In the genomic region with DNA sequence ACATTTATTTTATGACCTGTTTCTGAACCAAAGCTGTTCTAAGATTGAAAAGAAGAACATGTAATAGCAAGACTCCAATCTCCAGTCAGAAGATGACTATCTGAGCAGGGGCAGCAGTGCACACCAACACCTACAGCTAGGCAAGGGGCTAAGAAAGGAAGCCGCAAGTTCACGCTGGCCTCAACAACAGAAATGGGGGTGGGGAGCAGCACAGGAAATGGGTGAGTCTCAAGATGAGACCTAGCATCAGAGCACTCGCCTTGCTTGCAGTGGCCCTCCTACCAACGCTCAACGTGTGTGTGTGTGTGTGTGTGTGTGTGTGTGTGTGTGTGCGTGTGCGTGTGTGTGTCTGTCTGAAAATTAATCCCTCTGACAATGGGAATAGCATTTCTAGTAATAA, we compare ENCODE assay signal across 20 mouse cellular contexts. TPM values are rescaled to one million over a fixed set of nuclear protein-coding genes. Genes with fewer than 3 reads are reported as not detected.
DNase-seq lines count a peak whose midpoint lies in the region; ATAC-seq and TF ChIP-seq lines count a peak whose summit lies in the region.
"Had no signal": no experiment of that assay in that cellular context is flagged by ENCODE, and none has a peak within 500 bp of the region (broad histone marks: within the 10 kb centered on the region; RNA-seq: fewer than 3 reads in every experiment).

No protein-coding gene starts in this region.

- no peak for TF ChIP-seq CTCF in thymus, adult 2 months (IDR thresholded peaks at IDR 0.05; ENCODE audit: borderline replicate concordance, control insufficient read depth, extremely low read depth, insufficient read depth, low read length, poor library complexity)

- no peak overlapping the region for H3K4me3 ChIP-seq in thymus, adult 2 months (ENCODE audit: control insufficient read depth, insufficient read depth, low read length)
- H3K4me3 ChIP-seq in forebrain, embryonic 16.5 days (replicated peaks; ENCODE audit: low read length) = no peak overlapping the region
- H3K4me3 ChIP-seq in intestine, embryonic 16.5 days (ENCODE audit: low read length) = no peak overlapping the region
- H3K4me3 ChIP-seq: heart, embryonic 15.5 days; hindbrain, embryonic 13.5 days; limb, embryonic 15.5 days; megakaryocyte, embryonic 14.5 days; midbrain, embryonic 15.5 days had no signal

- no peaks in the 10 kb centered on the region for H3K27me3 ChIP-seq in thymus, adult 2 months (ENCODE audit: control insufficient read depth, insufficient read depth, low read length)
- no peaks in the 10 kb centered on the region for H3K27me3 ChIP-seq in forebrain, embryonic 16.5 days (replicated peaks; ENCODE audit: control insufficient read depth, insufficient read depth, low read length)
- no peaks in the 10 kb centered on the region for H3K27me3 ChIP-seq in intestine, embryonic 16.5 days (replicated peaks; ENCODE audit: control insufficient read depth, insufficient read depth, low read length)
- H3K27me3 ChIP-seq: heart, embryonic 15.5 days; hindbrain, embryonic 13.5 days; limb, embryonic 15.5 days; megakaryocyte, embryonic 14.5 days; midbrain, embryonic 15.5 days; Patski had no signal

- peaks cover 21% of the 10 kb centered on the region for H3K36me3 ChIP-seq in thymus, adult 2 months (ENCODE audit: control insufficient read depth, insufficient read depth, low read length)
- peaks cover 17% of the 10 kb centered on the region for H3K36me3 ChIP-seq in forebrain, embryonic 16.5 days (ENCODE audit: control insufficient read depth, insufficient read depth)
- peaks cover 5% of the 10 kb centered on the region; the same call in 1 of the 2 replicates for H3K36me3 ChIP-seq in intestine, embryonic 16.5 days (ENCODE audit: control insufficient read depth, insufficient read depth, low read length)

- H3K4me2 ChIP-seq in forebrain, embryonic 16.5 days (ENCODE audit: low read length) = no peak overlapping the region
- H3K4me2 ChIP-seq in intestine, embryonic 16.5 days (ENCODE audit: low read depth, low read length) = no peak overlapping the region
- H3K4me2 ChIP-seq: heart, embryonic 15.5 days; hindbrain, embryonic 13.5 days; limb, embryonic 15.5 days; midbrain, embryonic 15.5 days had no signal

- intact Hi-C loops in heart, postnatal 10 days (cut with DNase I) = no loop called here

- peak; percentile 99 for ATAC-seq in inflammation-experienced regulatory T-cells, adult 6 months
- ATAC-seq in forebrain, embryonic 16.5 days = no peak
- ATAC-seq in intestine, embryonic 16.5 days = no peak
- ATAC-seq: intestine, postnatal 0 days; midbrain, embryonic 15.5 days; Patski had no signal

- WGBS in thymus, adult 2 months = 19% methylated on average over 7 of the region's 7 CpGs
- 94% methylated on average over 7 of the region's 7 CpGs for WGBS in forebrain, embryonic 16.5 days
- WGBS in intestine, embryonic 16.5 days = 90% methylated on average over 7 of the region's 7 CpGs

- no peak overlapping the region for H3K27ac ChIP-seq in thymus, adult 2 months (ENCODE audit: control insufficient read depth, insufficient read depth, low read length)
- no peak overlapping the region for H3K27ac ChIP-seq in forebrain, embryonic 16.5 days (ENCODE audit: low read length)
- H3K27ac ChIP-seq in intestine, embryonic 16.5 days (ENCODE audit: low read length) = no peak overlapping the region
- H3K27ac ChIP-seq: heart, embryonic 15.5 days; hindbrain, embryonic 13.5 days; limb, embryonic 15.5 days; midbrain, embryonic 15.5 days had no signal

- TF ChIP-seq POLR2A in thymus, adult 2 months (IDR thresholded peaks at IDR 0.05; ENCODE audit: control insufficient read depth, extremely low read depth, insufficient read depth, low read length, poor library complexity) = no peak

- no peak overlapping the region for H3K9ac ChIP-seq in forebrain, embryonic 16.5 days (replicated peaks; ENCODE audit: low read depth, low read length)
- no peak overlapping the region for H3K9ac ChIP-seq in intestine, embryonic 16.5 days (ENCODE audit: low read depth, low read length)
- H3K9ac ChIP-seq: heart, embryonic 15.5 days; hindbrain, embryonic 13.5 days; limb, embryonic 15.5 days; midbrain, embryonic 15.5 days had no signal

- no peaks in the 10 kb centered on the region for H3K9me3 ChIP-seq in forebrain, embryonic 16.5 days (ENCODE audit: control insufficient read depth, low read length)
- no peaks in the 10 kb centered on the region for H3K9me3 ChIP-seq in intestine, embryonic 16.5 days (ENCODE audit: control insufficient read depth, low read length)
- H3K9me3 ChIP-seq: heart, embryonic 15.5 days; hindbrain, embryonic 13.5 days; limb, embryonic 15.5 days; megakaryocyte, embryonic 14.5 days; midbrain, embryonic 15.5 days had no signal

- peak; percentile 83 for DNase-seq in CD4-positive helper T cell, adult 2 months (ENCODE audit: low read depth, low spot score)
- DNase-seq in CD4-positive, CD25-positive, alpha-beta regulatory T cell, adult 2 months (ENCODE audit: low read depth, low spot score) = peak; percentile 85
- DNase-seq in thymus, adult 2 months = peak; percentile 80
- no peak for DNase-seq in heart, postnatal 10 days
- DNase-seq: cerebellum, postnatal 10 days; heart, adult 18-20 months; kidney, postnatal 14 days; layer of hippocampus, postnatal 36 days; lung, adult 18-20 months; right cerebral cortex, postnatal 14 days had no signal

- H3K4me1 ChIP-seq in thymus, adult 2 months (replicated peaks; ENCODE audit: control insufficient read depth, insufficient read depth, low read length) = no peaks in the 10 kb centered on the region; the same call in none of the 2 replicates
- no peaks in the 10 kb centered on the region for H3K4me1 ChIP-seq in forebrain, embryonic 16.5 days (replicated peaks; ENCODE audit: control insufficient read depth, insufficient read depth, low read length)
- no peaks in the 10 kb centered on the region for H3K4me1 ChIP-seq in intestine, embryonic 16.5 days (ENCODE audit: control insufficient read depth, insufficient read depth, low read length)
- H3K4me1 ChIP-seq: heart, embryonic 15.5 days; hindbrain, embryonic 13.5 days; limb, embryonic 15.5 days; midbrain, embryonic 15.5 days had no signal

RNA-seq across cellular contexts. Expression of a gene that starts 16.0 kb away (rescaled TPM):
- 10 to 100 TPM; 52.4 to 80.6 (median 67.9) TPM for polyA plus RNA-seq in inflammation-experienced regulatory T-cells, adult 6 months (2017; shearing (Covaris generic))
- 6.4 and 7.6 TPM in 2 replicates for polyA plus RNA-seq in thymus, adult 2 months (2012; rRNA removed)
- polyA plus RNA-seq in forebrain, embryonic 16.5 days (2015; fragmentation: Nextera tagmentation; extraction: Ambion mirVana) = 21.9 and 22.4 TPM in 2 replicates
- polyA plus RNA-seq in intestine, embryonic 16.5 days (2015; fragmentation: Nextera tagmentation; extraction: Ambion mirVana) = 21.5 and 25.7 TPM in 2 replicates
- 10 to 100 TPM; 32.1 to 34.5 TPM for total RNA-seq in heart, postnatal 10 days (2021)

Comparison
In these comparisons a context has a peak if more than half of its experiments do, and no peak if none do; other contexts are left out.
1. DNase-seq: peak in CD4-positive helper T cell, adult 2 months (single experiment), CD4-positive, CD25-positive, alpha-beta regulatory T cell, adult 2 months (single experiment) and thymus, adult 2 months (single experiment); none in heart, postnatal 10 days (0 of 2).